Mouse (Mus musculus): ENCODE results near the gene 6030498E09Rik. TPM values are rescaled to one million over a fixed set of nuclear protein-coding genes. Genes with fewer than 3 reads are reported as not detected.

6030498E09Rik gene
- polyA plus RNA-seq, 1 experiment = not detected

DNA sequence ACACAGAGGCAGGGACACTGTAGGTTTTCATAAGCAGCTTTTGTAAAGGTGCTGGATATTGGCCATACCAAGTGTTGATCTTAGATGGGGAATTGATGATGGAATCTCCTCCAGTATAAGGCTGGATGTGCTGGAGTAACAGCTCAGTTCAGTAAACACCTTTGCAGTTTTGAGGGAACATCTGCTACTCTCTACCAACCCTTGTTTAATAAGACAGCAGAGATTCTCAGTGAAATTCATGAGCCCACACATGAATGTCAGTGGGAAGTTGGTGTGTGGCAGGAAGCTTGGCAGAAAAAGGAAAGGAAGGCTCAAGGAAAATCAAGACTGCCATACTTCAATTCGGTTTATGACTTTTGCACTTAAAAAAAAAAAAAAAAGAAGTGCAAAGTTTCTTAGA, 186.1 kb downstream of the 6030498E09Rik start:
- no peaks in the 10 kb centered on the region for H3K4me1 ChIP-seq (ENCODE audit: control insufficient read depth, insufficient read depth, low read length)
- H3K4me3 ChIP-seq (ENCODE audit: insufficient read depth, low read length) = no peak overlapping the region
- H3K27ac ChIP-seq (ENCODE audit: insufficient read depth, low read length) = no peak overlapping the region
- TF ChIP-seq POLR2A (IDR thresholded peaks at IDR 0.05; ENCODE audit: low read depth, low read length) (no peak), CTCF (IDR thresholded peaks at IDR 0.05; ENCODE audit: borderline replicate concordance, insufficient read depth, low read length) (no peak)

GRCm38 (mm10) chrX:38996265-38996664, 223.8 kb downstream of the 6030498E09Rik start:
- Histone ChIP-seq H3K4me3 (ENCODE audit: insufficient read depth, low read length) (no peak overlapping the region), H3K27ac (ENCODE audit: insufficient read depth, low read length) (no peak overlapping the region), H3K4me1 (ENCODE audit: control insufficient read depth, insufficient read depth, low read length) (no peaks in the 10 kb centered on the region)
- no peak for TF ChIP-seq CTCF (IDR thresholded peaks at IDR 0.05; ENCODE audit: borderline replicate concordance, insufficient read depth, low read length)
- no peak for TF ChIP-seq POLR2A (IDR thresholded peaks at IDR 0.05; ENCODE audit: low read depth, low read length)

Other genes with a start within 250 kb of the 6030498E09Rik start
- gene Cul4b, start 196.5 kb upstream of the 6030498E09Rik start, polyA plus RNA-seq (2011; ENCODE audit: insufficient read length, low read depth, missing spikeins) = 60.5 and 63.9 TPM in 2 replicates
- gene Mcts1, start 172.1 kb upstream of the 6030498E09Rik start, polyA plus RNA-seq (2011; ENCODE audit: insufficient read length, low read depth, missing spikeins) = 181 and 199 TPM in 2 replicates
- 27.4 and 29.7 TPM in 2 replicates for gene C1galt1c1, start 137.6 kb upstream of the 6030498E09Rik start, polyA plus RNA-seq (2011; ENCODE audit: insufficient read length, low read depth, missing spikeins)

Measured in embryonic fibroblast, embryonic 13.5 days (primary cell).